Mouse (Mus musculus): ENCODE data around the gene Extl1. TPM values are rescaled to one million over a fixed set of nuclear protein-coding genes. Genes with fewer than 3 reads are reported as not detected.
"Not testable (repeated sequence)": the region's sequence is repeated elsewhere in the genome, so short reads cannot be mapped to it uniquely, and the experiment has no call there.

The Extl1 gene
- total RNA-seq, 2 experiments from 2014 or later = 41.8 to 45.5 TPM

- no peak for DNase-seq
These were observed 33.0 kb downstream of the Extl1 start for GRCm38 (mm10) chr4:134350641-134351040.

GRCm38 (mm10) chr4:134349829-134350228, 33.8 kb downstream of the Extl1 start:
- no peak for DNase-seq

GRCm38 (mm10) chr4:134348545-134348944, 35.1 kb downstream of the Extl1 start:
- no peak for DNase-seq

GRCm38 (mm10) chr4:134348078-134348477, 35.6 kb downstream of the Extl1 start:
- DNase-seq = no peak

GRCm38 (mm10) chr4:134345802-134346201, 37.8 kb downstream of the Extl1 start:
- DNase-seq = no peak

- DNase-seq = no peak
These were observed 39.0 kb downstream of the Extl1 start for GRCm38 (mm10) chr4:134344620-134345019.

- no peak for DNase-seq
These were observed 40.3 kb downstream of the Extl1 start, which contains the start of gene Slc30a2 for GRCm38 (mm10) chr4:134343071-134344031. Gene Slc30a2 (plus strand): TSS chr4:134343181.

GRCm38 (mm10) chr4:134342213-134342779, 41.4 kb downstream of the Extl1 start:
- DNase-seq = no peak

- DNase-seq = not testable (repeated sequence)
These were observed 42.4 kb downstream of the Extl1 start for GRCm38 (mm10) chr4:134341231-134341630.

- no peak for DNase-seq
These were observed 53.4 kb downstream of the Extl1 start for GRCm38 (mm10) chr4:134330281-134330680.

- no peak for DNase-seq
These were observed 54.8 kb downstream of the Extl1 start for GRCm38 (mm10) chr4:134328832-134329231.

GRCm38 (mm10) chr4:134328151-134328550, 55.5 kb downstream of the Extl1 start:
- DNase-seq = no peak

- no peak for DNase-seq
These were observed 56.7 kb downstream of the Extl1 start for GRCm38 (mm10) chr4:134326859-134327530.

- no peak for DNase-seq
These were observed 59.0 kb downstream of the Extl1 start for GRCm38 (mm10) chr4:134324655-134325054.

GRCm38 (mm10) chr4:134321524-134321923, 62.1 kb downstream of the Extl1 start:
- no peak for DNase-seq

GRCm38 (mm10) chr4:134319674-134320073, 64.0 kb downstream of the Extl1 start:
- DNase-seq = no peak

- no peak for DNase-seq
These were observed 64.6 kb downstream of the Extl1 start for GRCm38 (mm10) chr4:134319074-134319473.

GRCm38 (mm10) chr4:134316390-134316789, 67.3 kb downstream of the Extl1 start:
- DNase-seq = no peak

GRCm38 (mm10) chr4:134315470-134315869, 68.2 kb downstream of the Extl1 start:
- DNase-seq = no peak

GRCm38 (mm10) chr4:134314876-134315275, 68.8 kb downstream of the Extl1 start, which contains the start of gene Trim63:
Gene Trim63 (plus strand): TSS chr4:134315120.
- DNase-seq = no peak

- no peak for DNase-seq
These were observed 69.5 kb downstream of the Extl1 start for GRCm38 (mm10) chr4:134314081-134314655.

GRCm38 (mm10) chr4:134312901-134313300, 70.7 kb downstream of the Extl1 start:
- DNase-seq = no peak

- DNase-seq = no peak
These were observed 71.3 kb downstream of the Extl1 start for GRCm38 (mm10) chr4:134312341-134312740.
